Mouse (Mus musculus) liver, adult 10 weeks (tissue): ENCODE data around the gene Olfr1351. TPM values are rescaled to one million over a fixed set of nuclear protein-coding genes. Genes with fewer than 3 reads are reported as not detected.

Source experiments
- polyA plus RNA-seq: library from polyadenylated mRNA; stranded (reverse); fragments of 350-450 nt; fragmentation: Illumina TruSeq; extraction: RNeasy Lipid Tissue Mini Kit (QIAGEN cat#74804); gene quantifications from one replicate; pipeline ENCODE4 v1.2.3, GENCODE M21; 2014; ENCODE audit warnings: low read depth, low replicate concordance

Gene Olfr1351
- not detected for polyA plus RNA-seq

GRCm38 (mm10) chr10:79012172-79012571 is at the start of gene Olfr1351:
TSS of gene Olfr1351 (plus strand) at chr10:79012472.

DNA sequence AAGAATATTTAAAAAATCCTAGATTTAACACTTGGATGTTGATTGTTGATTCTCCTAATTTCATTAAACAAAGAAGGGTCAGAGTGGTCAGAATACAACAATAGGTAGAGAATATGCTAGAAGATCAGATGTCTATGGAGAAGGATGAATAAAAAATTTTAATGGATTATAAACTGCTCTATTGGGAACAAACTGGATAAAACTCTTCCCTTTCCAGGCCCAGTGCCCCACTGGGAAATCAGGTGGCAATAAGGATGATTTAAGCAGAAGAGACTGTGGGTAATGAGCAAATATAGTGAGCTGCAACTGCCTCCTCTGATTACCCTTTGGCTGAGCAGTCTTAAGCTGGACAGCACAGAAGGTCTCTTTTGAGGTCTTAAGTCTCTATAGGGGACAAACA is 49.3 kb upstream of the Olfr1351 start, which contains the start of gene Olfr1353:
Gene Olfr1353, plus strand, starts transcription at position 301 of the 400 bp plus-strand sequence.

GRCm38 (mm10) chr10:78980750-78981149 is 31.5 kb upstream of the Olfr1351 start, which contains the start of gene Olfr1352:
TSS of gene Olfr1352 (plus strand) at chr10:78981050.

DNA sequence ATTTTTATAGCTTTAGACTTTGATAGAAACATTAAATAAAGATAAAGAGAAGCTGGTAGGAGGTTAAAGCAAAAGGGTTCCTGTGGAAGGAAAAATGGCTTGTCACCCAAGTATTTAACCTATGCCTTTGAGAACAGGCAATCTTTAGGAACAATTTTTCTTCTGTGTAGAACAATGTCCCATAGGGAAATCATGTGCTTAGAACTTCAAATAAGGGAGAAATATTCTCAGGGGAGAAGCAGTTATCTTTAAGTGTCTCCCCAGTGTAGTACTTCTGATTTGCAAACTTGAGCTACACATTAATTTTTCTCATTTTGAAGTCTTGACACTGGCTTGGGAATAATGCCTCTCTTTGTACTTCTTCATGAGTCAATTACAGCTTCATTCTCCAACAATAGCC is 16.2 kb downstream of the Olfr1351 start, which contains the start of gene Olfr57:
Gene Olfr57, plus strand, starts transcription at position 301 of the 400 bp plus-strand sequence.

Other genes starting within 250 kb of the Olfr1351 start
- gene Slc1a6, start 232.0 kb upstream of the Olfr1351 start, polyA plus RNA-seq, result not detected
- gene Olfr1356, start 160.3 kb upstream of the Olfr1351 start, polyA plus RNA-seq, result not detected
- not detected for gene Olfr1355, start 136.9 kb upstream of the Olfr1351 start, polyA plus RNA-seq
- gene Olfr1354, start 99.3 kb upstream of the Olfr1351 start, polyA plus RNA-seq, result not detected
- gene Olfr8, start 61.8 kb upstream of the Olfr1351 start, polyA plus RNA-seq, result not detected
- not detected for gene Olfr1353, start 49.2 kb upstream of the Olfr1351 start, polyA plus RNA-seq
- not detected for gene Olfr1352, start 31.4 kb upstream of the Olfr1351 start, polyA plus RNA-seq
- gene Olfr57, start 16.3 kb downstream of the Olfr1351 start, polyA plus RNA-seq, result not detected
- gene 2610008E11Rik, start 85.1 kb downstream of the Olfr1351 start, polyA plus RNA-seq, result 19.9 TPM
- gene Vmn2r80, start 136.3 kb downstream of the Olfr1351 start, polyA plus RNA-seq, result not detected
- not detected for gene Vmn2r81, start 235.2 kb downstream of the Olfr1351 start, polyA plus RNA-seq